Mouse (Mus musculus) frontal cortex, postnatal 14 days (tissue): ENCODE results near the gene Rnf113a2.
A peak's percentile ranks its signal among the peaks of the same experiment; 100 is the strongest.

Source experiments
- DNase-seq, 2 experiments: peaks; one replicate each; pipeline ENCODE4 v3.0.0; 2022; ENCODE audit warnings: low spot score in 2 of 2

The Rnf113a2 gene

GRCm38 (mm10) chr12:84407874-84408818 lies 8.8 kb upstream of the Rnf113a2 start:
- peak; percentile 9 to 10 for DNase-seq

GRCm38 (mm10) chr12:84408819-84409507 lies 8.0 kb upstream of the Rnf113a2 start, which contains the start of the genes Entpd5 and Bbof1:
Gene Entpd5 (minus strand): TSS chr12:84409029.
Gene Bbof1 (plus strand): TSS chr12:84409071.
- peak; percentile 74 to 87 for DNase-seq

- DNase-seq = peak in 1 of 2 experiments; percentile 5
Measured at GRCm38 (mm10) chr12:84417605-84417922, 568 bp downstream of the Rnf113a2 start.

GRCm38 (mm10) chr12:84423990-84424389 lies 7.0 kb downstream of the Rnf113a2 start:
- DNase-seq = no peak

- no peak for DNase-seq
Measured at GRCm38 (mm10) chr12:84429825-84430224, 12.8 kb downstream of the Rnf113a2 start.

GRCm38 (mm10) chr12:84438697-84439096 lies 21.7 kb downstream of the Rnf113a2 start:
- no peak for DNase-seq

- no peak for DNase-seq
Measured at GRCm38 (mm10) chr12:84442526-84442925, 25.5 kb downstream of the Rnf113a2 start.

- DNase-seq = no peak
Measured at GRCm38 (mm10) chr12:84447386-84447785, 30.4 kb downstream of the Rnf113a2 start.

GRCm38 (mm10) chr12:84448181-84448580 lies 31.2 kb downstream of the Rnf113a2 start:
- no peak for DNase-seq

- no peak for DNase-seq
Measured at GRCm38 (mm10) chr12:84449887-84450286, 32.9 kb downstream of the Rnf113a2 start.

- DNase-seq = no peak
Measured at GRCm38 (mm10) chr12:84450351-84450717, 33.3 kb downstream of the Rnf113a2 start.

GRCm38 (mm10) chr12:84450718-84451646 lies 34.0 kb downstream of the Rnf113a2 start, which contains the start of the genes Aldh6a1 and Lin52:
Gene Aldh6a1 (minus strand): TSS chr12:84451004.
Gene Lin52 (plus strand): TSS chr12:84451422.
- DNase-seq = peak; percentile 97

- DNase-seq = peak in 1 of 2 experiments; percentile 8
Measured at GRCm38 (mm10) chr12:84451801-84452200, 34.8 kb downstream of the Rnf113a2 start.

GRCm38 (mm10) chr12:84456911-84457310 lies 39.9 kb downstream of the Rnf113a2 start:
- no peak for DNase-seq

GRCm38 (mm10) chr12:84459845-84460244 lies 42.8 kb downstream of the Rnf113a2 start:
- no peak for DNase-seq

- DNase-seq = no peak
Measured at GRCm38 (mm10) chr12:84461416-84461815, 44.4 kb downstream of the Rnf113a2 start.

- no peak for DNase-seq
Measured at GRCm38 (mm10) chr12:84462856-84463255, 45.9 kb downstream of the Rnf113a2 start.
